Mouse (Mus musculus) erythroblast, embryonic 14.5 days (primary cell): ENCODE data around the gene Peg12.

Source experiments
- GATA1 ChIP-seq: IDR thresholded peaks from 2 replicates; pipeline ENCODE4 v1.6.1; 2012; ENCODE audit warnings: low read length, inconsistent platforms, mixed read lengths
- TAL1 ChIP-seq: IDR thresholded peaks from 3 replicates; pipeline ENCODE4 v1.6.1; 2012; ENCODE audit warnings: low read length, inconsistent platforms, mixed read lengths

DNA sequence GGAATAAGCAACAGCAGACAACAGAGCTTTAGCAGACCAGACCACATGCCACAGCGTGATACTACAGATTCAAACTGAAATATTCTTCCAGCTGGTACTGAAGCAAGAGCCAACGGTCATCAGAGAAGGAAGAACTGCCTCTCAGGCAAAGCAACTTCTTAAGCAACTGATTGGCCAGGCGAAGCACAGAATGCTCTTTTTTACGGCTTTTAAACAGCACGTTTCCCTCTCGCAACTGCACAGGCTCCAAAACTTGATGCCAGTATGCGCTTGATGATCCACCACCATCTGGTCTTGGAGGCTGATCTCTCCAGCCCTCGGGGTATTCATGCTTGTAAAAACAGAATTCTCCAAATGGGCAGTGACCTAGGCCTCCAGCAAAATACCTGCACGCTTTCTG lies 46.0 kb downstream of the Peg12 start:
- TF ChIP-seq GATA1 (no peak), TAL1 (no peak)
